Mouse (Mus musculus) CD4-positive, CD25-positive, alpha-beta regulatory T cell (primary cell): ENCODE data around the gene Itga9. TPM values are rescaled to one million over a fixed set of nuclear protein-coding genes. Genes with fewer than 3 reads are reported as not detected.

Experiments
- polyA plus RNA-seq: library from polyadenylated mRNA; unstranded; fragments of 100-300 nt; shearing (Covaris generic); gene quantifications from one replicate; pipeline ENCODE4 v1.2.1, GENCODE M21; 2017

Gene Itga9
- 3.0 TPM for polyA plus RNA-seq

DNA sequence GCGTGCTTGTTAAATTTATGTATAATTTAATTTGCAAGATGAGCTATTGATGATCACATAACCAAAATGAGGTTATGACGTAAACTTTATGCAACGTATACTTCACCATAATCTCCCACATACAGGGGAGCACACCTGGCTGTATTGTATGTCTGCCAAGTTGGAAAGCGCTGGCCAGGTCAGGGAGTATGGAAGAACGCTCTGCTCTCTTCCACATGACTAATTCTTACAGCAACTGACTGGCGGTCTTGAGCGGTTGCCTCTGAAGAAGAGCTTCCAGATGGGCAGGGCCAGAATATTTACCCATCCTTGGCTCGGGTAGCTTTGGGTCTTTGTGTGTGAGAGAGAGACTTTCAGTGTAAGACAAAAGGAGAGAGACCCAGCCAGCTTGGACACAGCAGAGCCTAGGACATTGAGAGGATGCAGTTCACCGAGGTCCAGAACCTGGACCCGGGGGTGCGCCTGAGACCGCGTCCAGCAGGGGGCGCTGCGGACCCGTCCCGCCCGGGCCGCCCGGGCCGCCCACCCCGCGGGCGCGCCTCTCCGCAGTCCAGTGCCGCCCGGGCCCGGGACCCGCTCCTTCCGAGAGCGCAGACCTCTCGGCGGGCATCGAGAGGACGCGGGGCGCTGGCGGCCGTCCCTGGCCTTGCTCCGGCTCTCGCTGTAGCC is at the start of gene Itga9:
Itga9 (plus strand) TSS at position 543 of the 669 bp plus-strand sequence.

DNA sequence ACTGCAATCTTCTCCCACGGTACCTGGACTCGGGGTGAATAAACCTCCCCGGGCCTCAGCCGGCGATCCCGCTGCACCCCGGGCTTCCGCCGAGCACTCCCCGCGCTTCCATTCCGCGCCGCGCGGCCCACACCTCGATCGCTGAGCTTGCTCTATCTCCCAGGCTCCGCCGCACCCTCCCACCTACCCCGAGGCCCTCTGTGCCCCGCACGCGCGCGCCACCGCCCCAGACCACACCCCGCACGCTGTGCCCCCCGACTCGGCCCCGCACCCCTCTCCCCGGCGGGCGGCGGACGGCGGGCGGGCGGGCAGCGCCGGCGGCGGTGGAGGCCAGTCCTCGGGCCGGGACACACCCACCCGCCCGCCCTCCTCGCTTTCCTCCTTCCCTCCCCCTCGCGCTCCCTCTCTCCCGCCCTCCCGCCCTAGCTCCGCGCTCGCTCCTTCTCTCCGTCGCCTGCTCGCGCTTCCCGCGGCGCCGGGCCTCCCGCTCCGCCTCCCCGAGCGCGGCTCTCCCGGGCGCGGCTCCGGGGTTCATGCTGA is 319.7 kb downstream of the Itga9 start, which contains the start of gene Ctdspl:
Ctdspl (plus strand) TSS at position 343 of the 540 bp plus-strand sequence.

Other genes with a start within 250 kb of the Itga9 start
- gene Eomes, start 128.5 kb upstream of the Itga9 start, polyA plus RNA-seq = 2.1 TPM
- 79.0 TPM for gene Golga4, start 100.4 kb upstream of the Itga9 start, polyA plus RNA-seq